Mouse (Mus musculus): ENCODE measurements at regions not wholly inside any gene's neighbourhood (a gene's known extent, or its start where the extent isn't known, plus 50 kb on each side); places are given as distances from the start of the nearest gene placed in this dataset.
"Not testable (repeated sequence)": the region's sequence is repeated elsewhere in the genome, so short reads cannot be mapped to it uniquely, and the experiment has no call there.

DNA sequence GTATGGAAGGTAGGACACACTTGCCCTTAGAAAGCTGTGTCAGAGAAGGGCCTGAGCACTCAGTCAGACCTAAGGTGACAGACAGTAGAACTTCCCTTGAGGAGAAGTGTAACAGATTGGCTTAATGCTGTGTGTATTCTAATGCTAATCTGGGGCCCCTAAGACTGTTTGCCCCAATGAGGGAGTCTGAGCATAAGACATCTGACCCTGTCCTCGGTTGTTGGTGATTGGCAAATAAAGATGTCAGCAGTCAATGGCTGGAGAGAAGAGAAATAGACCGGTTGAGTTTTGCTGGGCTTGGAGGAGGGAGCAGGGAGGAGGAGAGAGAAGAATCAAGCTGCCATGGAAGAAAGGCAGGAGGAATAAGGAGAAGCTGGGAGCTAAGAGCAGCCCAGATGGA, 147.0 kb upstream of the Rxfp2 start:
- no peak overlapping the region for H3K9ac ChIP-seq (ENCODE audit: low read length)
- WGBS, result 42% methylated on average over 2 of the region's 2 CpGs
- no peaks in the 10 kb centered on the region for H3K27me3 ChIP-seq (ENCODE audit: control insufficient read depth, insufficient read depth, low read length)
- no peaks in the 10 kb centered on the region for H3K4me1 ChIP-seq (ENCODE audit: control insufficient read depth, insufficient read depth, low read length)
- no peaks in the 10 kb centered on the region for H3K9me3 ChIP-seq (replicated peaks; ENCODE audit: control insufficient read depth, low read length)
- H3K4me3 ChIP-seq (ENCODE audit: low read length), result no peak overlapping the region
- no peak for ATAC-seq (replicated peaks; ENCODE audit: extremely low read depth, insufficient read depth, low FRiP score)
- H3K36me3 ChIP-seq (ENCODE audit: control insufficient read depth, insufficient read depth), result no peaks in the 10 kb centered on the region
- no peak overlapping the region for H3K27ac ChIP-seq (ENCODE audit: low read length)
- no peak overlapping the region for H3K4me2 ChIP-seq (ENCODE audit: low read depth, low read length)

DNA sequence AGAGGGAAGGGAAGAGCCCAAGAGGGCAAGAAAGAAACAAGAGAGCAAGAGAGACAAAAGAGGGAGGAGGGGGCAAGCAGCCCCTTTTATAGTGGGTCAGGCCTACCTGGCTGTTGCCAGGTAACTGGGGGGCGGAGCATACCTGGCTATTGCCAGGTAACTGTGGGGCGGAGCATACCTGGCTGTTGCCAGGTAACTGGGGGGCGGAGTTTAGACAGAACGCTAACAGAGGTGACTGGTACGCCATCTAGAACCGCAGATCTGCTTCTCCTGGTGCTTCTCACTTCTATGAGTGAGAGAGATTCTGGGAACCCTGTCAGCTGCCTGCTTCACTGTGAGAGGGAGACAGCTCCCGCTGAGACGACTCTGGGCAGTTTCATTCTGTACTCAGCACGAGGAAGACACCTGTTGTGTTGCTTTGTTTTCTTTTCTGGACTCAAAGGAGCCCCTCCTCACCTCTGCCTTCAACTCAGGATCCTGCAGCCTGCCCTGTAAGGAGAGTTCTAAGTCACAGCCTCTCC, 144.9 kb upstream of the Rxfp2 start:
- Histone ChIP-seq H3K4me1 (ENCODE audit: control insufficient read depth, insufficient read depth, low read length) (no peaks in the 10 kb centered on the region), H3K4me2 (ENCODE audit: low read depth, low read length) (no peak overlapping the region), H3K4me3 (ENCODE audit: low read length) (no peak overlapping the region), H3K27me3 (ENCODE audit: control insufficient read depth, insufficient read depth, low read length) (no peaks in the 10 kb centered on the region), H3K9me3 (replicated peaks; ENCODE audit: control insufficient read depth, low read length) (no peaks in the 10 kb centered on the region), H3K36me3 (ENCODE audit: control insufficient read depth, insufficient read depth) (no peaks in the 10 kb centered on the region), H3K9ac (ENCODE audit: low read length) (no peak overlapping the region), H3K27ac (ENCODE audit: low read length) (no peak overlapping the region)
- WGBS, result 25% methylated on average over 9 of the region's 9 CpGs
- no peak for ATAC-seq (replicated peaks; ENCODE audit: extremely low read depth, insufficient read depth, low FRiP score)

DNA sequence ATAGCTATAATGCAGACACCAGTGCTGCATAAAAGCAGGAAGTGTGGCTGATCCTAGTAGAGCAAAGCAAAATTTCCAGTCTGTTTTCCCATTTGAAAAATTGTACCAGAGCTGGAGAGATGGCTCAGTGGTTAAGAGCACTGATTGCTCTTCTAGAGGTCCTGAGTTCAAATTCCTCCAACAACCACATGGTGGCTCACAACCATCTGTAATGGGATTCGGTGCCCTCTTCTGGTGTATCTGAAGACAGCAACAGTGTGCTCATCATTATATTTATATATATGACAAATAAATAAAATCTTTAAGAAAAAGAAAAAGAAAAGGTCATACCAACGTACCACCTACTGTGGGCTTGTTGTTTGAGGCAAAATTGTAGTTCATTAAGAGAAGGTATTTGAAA, 144.1 kb upstream of the Rxfp2 start:
- Histone ChIP-seq H3K4me1 (ENCODE audit: control insufficient read depth, insufficient read depth, low read length) (no peaks in the 10 kb centered on the region), H3K27ac (ENCODE audit: low read length) (no peak overlapping the region), H3K4me2 (ENCODE audit: low read depth, low read length) (no peak overlapping the region), H3K9me3 (replicated peaks; ENCODE audit: control insufficient read depth, low read length) (no peaks in the 10 kb centered on the region), H3K36me3 (ENCODE audit: control insufficient read depth, insufficient read depth) (no peaks in the 10 kb centered on the region), H3K27me3 (ENCODE audit: control insufficient read depth, insufficient read depth, low read length) (no peaks in the 10 kb centered on the region), H3K4me3 (ENCODE audit: low read length) (no peak overlapping the region), H3K9ac (ENCODE audit: low read length) (no peak overlapping the region)
- WGBS, result 88% methylated on average over 2 of the region's 2 CpGs
- ATAC-seq (replicated peaks; ENCODE audit: extremely low read depth, insufficient read depth, low FRiP score), result no peak

- H3K4me3 ChIP-seq (ENCODE audit: low read length); ATAC-seq (replicated peaks; ENCODE audit: extremely low read depth, insufficient read depth, low FRiP score); H3K4me1 ChIP-seq (ENCODE audit: control insufficient read depth, insufficient read depth, low read length); H3K36me3 ChIP-seq (ENCODE audit: control insufficient read depth, insufficient read depth); H3K9ac ChIP-seq (ENCODE audit: low read length); H3K4me2 ChIP-seq (ENCODE audit: low read depth, low read length); H3K9me3 ChIP-seq (replicated peaks; ENCODE audit: control insufficient read depth, low read length); H3K27me3 ChIP-seq (ENCODE audit: control insufficient read depth, insufficient read depth, low read length): not testable (repeated sequence)
- peak overlapping the region; percentile 8 for H3K27ac ChIP-seq (ENCODE audit: low read length)
Observed at GRCm38 (mm10) chr5:149892453-149892852, 126.0 kb upstream of the Rxfp2 start.

- Histone ChIP-seq H3K9me3 (replicated peaks; ENCODE audit: control insufficient read depth, low read length) (0 out of 2 replicates have a peak, but pooled peaks cover 1% of the 10 kb centered on the region), H3K9ac (ENCODE audit: low read length) (no peak overlapping the region), H3K4me2 (ENCODE audit: low read depth, low read length) (no peak overlapping the region), H3K27ac (ENCODE audit: low read length) (no peak overlapping the region), H3K4me1 (ENCODE audit: control insufficient read depth, insufficient read depth, low read length) (peaks cover 15% of the 10 kb centered on the region), H3K36me3 (ENCODE audit: control insufficient read depth, insufficient read depth) (no peaks in the 10 kb centered on the region), H3K27me3 (ENCODE audit: control insufficient read depth, insufficient read depth, low read length) (no peaks in the 10 kb centered on the region), H3K4me3 (ENCODE audit: low read length) (no peak overlapping the region)
- WGBS, result 49% methylated on average over 3 of the region's 3 CpGs
- ATAC-seq (replicated peaks; ENCODE audit: extremely low read depth, insufficient read depth, low FRiP score), result no peak
Observed at GRCm38 (mm10) chr5:149906927-149907326, 111.5 kb upstream of the Rxfp2 start.

DNA sequence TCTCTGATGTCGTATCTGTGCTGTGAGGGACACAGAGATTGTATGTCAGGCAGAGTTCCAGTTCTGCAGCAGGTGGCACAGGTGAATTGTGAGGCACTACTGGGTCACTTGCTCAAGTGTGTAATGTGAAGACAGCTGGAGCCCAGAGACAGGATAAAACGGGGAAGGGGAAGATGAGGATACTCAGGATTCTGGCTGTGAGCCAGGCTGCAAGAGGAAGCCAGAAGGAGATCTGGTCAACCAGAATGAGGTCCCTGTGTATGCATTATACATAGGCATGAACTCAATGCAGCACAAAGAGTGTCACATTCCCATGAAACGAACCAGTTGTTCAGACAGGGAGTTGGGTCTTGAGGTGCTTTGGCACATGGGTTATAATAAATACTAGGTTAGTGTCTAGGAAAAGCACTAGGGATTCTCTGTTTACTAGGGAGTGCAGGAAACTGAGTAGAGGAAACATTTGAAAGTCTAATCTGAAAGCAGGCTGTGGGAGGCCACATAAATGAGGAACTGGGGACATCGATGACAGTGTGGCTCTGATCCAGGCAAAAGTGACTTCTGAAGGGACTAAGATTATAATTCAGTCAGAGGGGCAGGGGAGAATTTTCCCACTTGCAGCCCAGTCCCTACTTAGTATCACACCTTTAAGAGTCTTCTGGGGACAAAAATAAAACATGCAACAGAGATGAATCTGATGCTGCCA, 109.9 kb upstream of the Rxfp2 start:
- Histone ChIP-seq H3K4me1 (ENCODE audit: control insufficient read depth, insufficient read depth, low read length) (peaks cover 15% of the 10 kb centered on the region), H3K4me3 (ENCODE audit: low read length) (no peak overlapping the region), H3K27ac (ENCODE audit: low read length) (peak overlapping the region; percentile 28; the same call in 1 of the 2 replicates), H3K4me2 (ENCODE audit: low read depth, low read length) (no peak overlapping the region), H3K27me3 (ENCODE audit: control insufficient read depth, insufficient read depth, low read length) (no peaks in the 10 kb centered on the region), H3K9me3 (replicated peaks; ENCODE audit: control insufficient read depth, low read length) (0 out of 2 replicates have a peak, but pooled peaks cover 2% of the 10 kb centered on the region), H3K9ac (ENCODE audit: low read length) (no peak overlapping the region), H3K36me3 (ENCODE audit: control insufficient read depth, insufficient read depth) (no peaks in the 10 kb centered on the region)
- WGBS, result 35% methylated on average over 4 of the region's 4 CpGs
- ATAC-seq (replicated peaks; ENCODE audit: extremely low read depth, insufficient read depth, low FRiP score), result no peak

DNA sequence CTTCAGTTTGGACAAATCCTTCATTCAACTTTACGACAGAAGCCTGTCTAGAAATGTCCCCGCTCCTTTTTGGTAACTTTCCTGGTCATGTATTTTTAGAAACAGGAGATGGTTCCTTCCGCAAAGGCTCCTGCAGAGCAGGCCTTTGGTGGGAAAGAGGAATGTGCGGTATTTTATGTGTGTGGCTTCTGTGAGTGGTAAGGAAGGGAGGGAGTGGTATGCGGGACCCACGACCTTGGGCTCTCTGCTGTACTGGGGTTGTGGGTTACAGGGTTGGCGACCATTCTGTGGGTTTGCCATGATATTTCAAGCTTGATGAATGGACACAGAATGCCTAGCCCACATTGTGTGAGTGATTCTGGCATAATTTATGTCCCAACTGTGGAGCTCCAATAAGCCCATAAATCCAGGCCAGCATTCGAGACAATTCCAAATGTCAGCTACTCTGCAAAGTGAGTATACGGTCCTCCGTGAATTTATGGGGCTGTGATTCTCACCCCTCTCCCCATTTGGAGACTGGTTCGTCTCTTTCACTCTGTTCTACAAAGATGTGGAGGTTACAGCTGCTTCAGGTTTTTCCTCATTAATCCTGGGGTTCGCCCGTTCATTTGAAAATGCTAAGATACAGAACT, 109.3 kb upstream of the Rxfp2 start:
- 41% methylated on average over 13 of the region's 13 CpGs for WGBS
- no peak overlapping the region for H3K9ac ChIP-seq (ENCODE audit: low read length)
- no peaks in the 10 kb centered on the region for H3K27me3 ChIP-seq (ENCODE audit: control insufficient read depth, insufficient read depth, low read length)
- H3K4me3 ChIP-seq (ENCODE audit: low read length), result no peak overlapping the region
- peak overlapping the region; percentile 28 for H3K27ac ChIP-seq (ENCODE audit: low read length)
- H3K4me1 ChIP-seq (ENCODE audit: control insufficient read depth, insufficient read depth, low read length), result peaks cover 15% of the 10 kb centered on the region
- 0 out of 2 replicates have a peak, but pooled peaks cover 2% of the 10 kb centered on the region for H3K9me3 ChIP-seq (replicated peaks; ENCODE audit: control insufficient read depth, low read length)
- no peak for ATAC-seq (replicated peaks; ENCODE audit: extremely low read depth, insufficient read depth, low FRiP score)
- H3K36me3 ChIP-seq (ENCODE audit: control insufficient read depth, insufficient read depth), result no peaks in the 10 kb centered on the region
- no peak overlapping the region for H3K4me2 ChIP-seq (ENCODE audit: low read depth, low read length)

GRCm38 (mm10) chr5:149909971-149910370, 108.5 kb upstream of the Rxfp2 start:
- Histone ChIP-seq H3K4me2 (ENCODE audit: low read depth, low read length) (no peak overlapping the region), H3K9ac (ENCODE audit: low read length) (no peak overlapping the region), H3K4me3 (ENCODE audit: low read length) (no peak overlapping the region), H3K27me3 (ENCODE audit: control insufficient read depth, insufficient read depth, low read length) (no peaks in the 10 kb centered on the region), H3K36me3 (ENCODE audit: control insufficient read depth, insufficient read depth) (no peaks in the 10 kb centered on the region), H3K9me3 (replicated peaks; ENCODE audit: control insufficient read depth, low read length) (0 out of 2 replicates have a peak, but pooled peaks cover 2% of the 10 kb centered on the region), H3K27ac (ENCODE audit: low read length) (no peak overlapping the region), H3K4me1 (ENCODE audit: control insufficient read depth, insufficient read depth, low read length) (peaks cover 15% of the 10 kb centered on the region)
- WGBS, result 63% methylated on average over 8 of the region's 8 CpGs
- ATAC-seq (replicated peaks; ENCODE audit: extremely low read depth, insufficient read depth, low FRiP score), result no peak

- H3K4me2 ChIP-seq (ENCODE audit: low read depth, low read length), result no peak overlapping the region
- 0 out of 2 replicates have a peak, but pooled peaks cover 2% of the 10 kb centered on the region for H3K9me3 ChIP-seq (replicated peaks; ENCODE audit: control insufficient read depth, low read length)
- no peak overlapping the region for H3K27ac ChIP-seq (ENCODE audit: low read length)
- no peak overlapping the region for H3K9ac ChIP-seq (ENCODE audit: low read length)
- peaks cover 15% of the 10 kb centered on the region for H3K4me1 ChIP-seq (ENCODE audit: control insufficient read depth, insufficient read depth, low read length)
- H3K36me3 ChIP-seq (ENCODE audit: control insufficient read depth, insufficient read depth), result no peaks in the 10 kb centered on the region
- H3K4me3 ChIP-seq (ENCODE audit: low read length), result no peak overlapping the region
- no peak for ATAC-seq (replicated peaks; ENCODE audit: extremely low read depth, insufficient read depth, low FRiP score)
- H3K27me3 ChIP-seq (ENCODE audit: control insufficient read depth, insufficient read depth, low read length), result no peaks in the 10 kb centered on the region
- 89% methylated on average over 8 of the region's 8 CpGs for WGBS
Observed at GRCm38 (mm10) chr5:149911968-149912367, 106.5 kb upstream of the Rxfp2 start.
